11 mouse cellular contexts compared by ENCODE assay signal in genomic region chr5:68877574-68878171, GRCm38 (mm10).
"Had no signal": no experiment of that assay in that cellular context is flagged by ENCODE, and none has a peak within 500 bp of the region (broad histone marks: within the 10 kb centered on the region; RNA-seq: fewer than 3 reads in every experiment).

No protein-coding gene starts in this region.

- H3K9ac ChIP-seq: limb, embryonic 12.5 days; liver, embryonic 13.5 days; liver, postnatal 0 days; neural tube, embryonic 13.5 days had no signal

- H3K27ac ChIP-seq: limb, embryonic 12.5 days; liver, embryonic 13.5 days; neural tube, embryonic 13.5 days; stomach, postnatal 0 days had no signal

- H3K9me3 ChIP-seq: limb, embryonic 12.5 days; neural tube, embryonic 13.5 days had no signal

- H3K4me3 ChIP-seq: limb, embryonic 12.5 days; liver, embryonic 13.5 days; neural tube, embryonic 13.5 days had no signal

- ATAC-seq: liver, postnatal 0 days had no signal

- H3K36me3 ChIP-seq: limb, embryonic 12.5 days; liver, embryonic 13.5 days; neural tube, embryonic 13.5 days had no signal

- H3K27me3 ChIP-seq: limb, embryonic 12.5 days; liver, embryonic 13.5 days; neural tube, embryonic 13.5 days had no signal

- DNase-seq: kidney, adult 8-10 months; kidney, postnatal 36 days; layer of hippocampus, adult 9-11 months; layer of hippocampus, postnatal 36 days; liver; liver, embryonic 13.5 days; liver, postnatal 0 days; thymus, postnatal 4 days had no signal

- H3K4me2 ChIP-seq: limb, embryonic 12.5 days; liver, embryonic 13.5 days; neural tube, embryonic 13.5 days had no signal

- H3K4me1 ChIP-seq: limb, embryonic 12.5 days; liver, embryonic 13.5 days; neural tube, embryonic 13.5 days had no signal
